Mouse (Mus musculus): Measurements from ENCODE around the gene Trip6. TPM values are rescaled to one million over a fixed set of nuclear protein-coding genes. Genes with fewer than 3 reads are reported as not detected.

Gene Trip6
- 11.6 and 17.5 TPM in 2 replicates for total RNA-seq (2014; rRNA removed)
- 10.3 and 10.9 TPM in 2 replicates for polyA plus RNA-seq (2015; fragmentation: Nextera tagmentation; extraction: Ambion mirVana)

DNA sequence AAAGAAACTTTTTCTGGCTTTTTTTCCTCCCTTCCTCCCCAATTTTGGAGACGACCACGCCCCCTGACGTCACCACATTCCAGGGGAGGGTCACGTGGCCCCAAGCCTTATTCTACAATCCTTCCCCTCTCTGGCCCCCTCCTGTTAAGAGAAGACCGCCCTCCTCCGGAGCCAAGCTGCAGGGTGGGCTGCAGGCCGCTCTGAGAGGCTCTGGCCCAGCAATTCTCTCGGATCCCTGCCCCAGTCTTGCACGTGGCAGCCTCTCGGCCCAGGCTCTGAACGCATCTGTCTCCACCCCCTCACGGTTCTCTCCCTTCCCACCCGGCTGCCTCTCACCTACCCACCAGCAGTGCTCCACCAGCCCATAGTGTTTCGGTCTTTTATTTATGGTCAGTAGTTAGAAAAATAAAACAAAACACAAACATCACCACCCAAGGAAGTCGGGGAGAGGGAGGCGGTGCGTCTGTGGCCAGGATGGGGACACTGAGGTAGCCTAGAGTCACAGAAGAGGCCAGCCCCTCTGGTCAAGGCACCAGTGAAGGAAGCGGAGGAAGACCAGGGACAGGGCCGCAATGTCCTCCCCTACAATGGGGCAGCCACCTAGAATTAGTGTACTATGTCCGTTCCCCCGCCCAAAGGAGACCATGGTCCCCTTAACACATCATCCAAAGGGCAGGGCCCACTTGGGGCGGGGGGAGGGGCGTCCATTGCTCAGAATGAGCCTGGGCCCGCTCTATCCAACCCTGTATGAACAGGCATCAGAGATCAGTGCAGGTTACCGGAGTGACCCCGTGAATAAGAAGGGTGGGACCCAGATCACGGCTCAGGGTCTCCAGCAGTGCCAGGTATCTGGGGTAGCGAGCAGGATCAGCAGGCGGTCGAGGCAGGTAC lies at the start of gene Trip6:
Gene Trip6, minus strand, starts transcription at position 212 of the 891 bp plus-strand sequence.
- peaks cover 24% of the 10 kb centered on the region for H3K36me3 ChIP-seq (ENCODE audit: insufficient read depth, low read length)
- H3K4me3 ChIP-seq (ENCODE audit: low read depth, low read length), result peak within 1 kb of the TSS; percentile 31
- peak within 1 kb of the TSS; percentile 51; the same call in 1 of the 2 replicates for H3K27ac ChIP-seq (ENCODE audit: low read depth, low read length)
- WGBS, result 19% methylated on average over 30 of the region's 30 CpGs
- peak; percentile 44 for TF ChIP-seq CTCF (IDR thresholded peaks at IDR 0.05)
- H3K4me2 ChIP-seq (ENCODE audit: low read depth, low read length, poor library complexity, severe bottlenecking), result peak within 1 kb of the TSS; percentile 55
- H3K4me1 ChIP-seq (ENCODE audit: insufficient read depth, low read length), result no peaks in the 10 kb centered on the region
- H3K9me3 ChIP-seq (ENCODE audit: low read length), result no peaks in the 10 kb centered on the region
- ATAC-seq (ENCODE audit: low FRiP score), result peak; percentile 85
- DNase-seq (ENCODE audit: low spot score), result peak; percentile 76
- no peaks in the 10 kb centered on the region for H3K27me3 ChIP-seq (ENCODE audit: insufficient read depth, low read length)
- peak within 1 kb of the TSS; percentile 51 for H3K9ac ChIP-seq (replicated peaks; ENCODE audit: low read length, poor library complexity, severe bottlenecking)

DNA sequence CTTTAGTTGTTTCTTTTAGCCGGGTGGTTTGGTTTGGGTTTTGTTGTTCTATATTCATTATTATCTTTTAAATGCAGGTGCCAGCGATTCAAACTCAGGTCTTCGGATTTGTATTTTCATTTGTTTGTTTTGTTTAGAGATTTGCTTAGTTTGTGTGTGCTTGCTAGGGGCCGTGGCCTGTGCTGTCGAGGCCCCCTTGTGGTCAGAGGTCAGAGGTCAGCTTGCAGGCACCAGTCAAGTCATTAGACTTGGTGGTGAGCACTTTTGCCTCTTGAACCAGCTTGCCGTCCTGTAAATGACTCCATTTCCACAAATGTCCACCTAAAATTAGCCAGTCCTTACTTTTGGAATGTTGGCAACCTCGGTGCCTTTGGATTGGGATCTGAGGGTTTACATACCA lies 44.2 kb upstream of the Trip6 start:
- H3K4me2 ChIP-seq (ENCODE audit: low read depth, low read length, poor library complexity, severe bottlenecking), result no peak overlapping the region
- H3K27me3 ChIP-seq (ENCODE audit: insufficient read depth, low read length), result no peaks in the 10 kb centered on the region
- WGBS, result 39% methylated on average over 7 of the region's 7 CpGs
- H3K4me3 ChIP-seq (ENCODE audit: low read depth, low read length), result no peak overlapping the region
- H3K4me1 ChIP-seq (ENCODE audit: insufficient read depth, low read length), result no peaks in the 10 kb centered on the region
- DNase-seq (ENCODE audit: low spot score) (no peak), ATAC-seq (ENCODE audit: low FRiP score) (no peak)
- 0 out of 2 replicates have a peak, but pooled peaks have one; percentile 4 for TF ChIP-seq CTCF (IDR thresholded peaks at IDR 0.05)
- 0 out of 2 replicates have a peak, but pooled peaks cover 8% of the 10 kb centered on the region for H3K36me3 ChIP-seq (ENCODE audit: insufficient read depth, low read length)
- no peak overlapping the region for H3K9ac ChIP-seq (replicated peaks; ENCODE audit: low read length, poor library complexity, severe bottlenecking)
- no peak overlapping the region for H3K27ac ChIP-seq (ENCODE audit: low read depth, low read length)
- no peaks in the 10 kb centered on the region for H3K9me3 ChIP-seq (ENCODE audit: low read length)

DNA sequence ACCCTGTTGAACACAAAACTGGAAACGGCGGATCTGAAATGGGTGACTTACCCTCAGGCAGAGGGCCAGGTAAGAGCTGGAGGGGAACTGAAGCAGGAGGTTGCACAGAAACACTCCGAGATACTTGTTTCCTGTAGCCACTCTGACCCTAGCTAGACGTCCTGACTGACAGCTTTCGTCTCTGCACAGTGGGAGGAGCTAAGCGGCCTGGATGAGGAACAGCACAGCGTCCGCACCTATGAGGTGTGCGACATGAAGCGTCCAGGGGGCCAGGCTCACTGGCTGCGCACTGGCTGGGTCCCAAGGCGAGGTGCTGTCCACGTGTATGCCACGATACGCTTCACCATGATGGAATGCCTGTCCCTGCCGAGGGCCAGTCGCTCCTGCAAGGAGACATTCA lies 39.9 kb upstream of the Trip6 start:
- Histone ChIP-seq H3K9ac (replicated peaks; ENCODE audit: low read length, poor library complexity, severe bottlenecking) (no peak overlapping the region), H3K4me3 (ENCODE audit: low read depth, low read length) (no peak overlapping the region), H3K27me3 (ENCODE audit: insufficient read depth, low read length) (peaks cover 16% of the 10 kb centered on the region), H3K4me1 (ENCODE audit: insufficient read depth, low read length) (peaks cover 4% of the 10 kb centered on the region), H3K27ac (ENCODE audit: low read depth, low read length) (no peak overlapping the region), H3K9me3 (ENCODE audit: low read length) (no peaks in the 10 kb centered on the region), H3K36me3 (ENCODE audit: insufficient read depth, low read length) (0 out of 2 replicates have a peak, but pooled peaks cover 8% of the 10 kb centered on the region), H3K4me2 (ENCODE audit: low read depth, low read length, poor library complexity, severe bottlenecking) (no peak overlapping the region)
- ATAC-seq (ENCODE audit: low FRiP score), result no peak
- WGBS, result 86% methylated on average over 17 of the region's 17 CpGs
- DNase-seq (ENCODE audit: low spot score), result no peak
- no peak for TF ChIP-seq CTCF (IDR thresholded peaks at IDR 0.05)

DNA sequence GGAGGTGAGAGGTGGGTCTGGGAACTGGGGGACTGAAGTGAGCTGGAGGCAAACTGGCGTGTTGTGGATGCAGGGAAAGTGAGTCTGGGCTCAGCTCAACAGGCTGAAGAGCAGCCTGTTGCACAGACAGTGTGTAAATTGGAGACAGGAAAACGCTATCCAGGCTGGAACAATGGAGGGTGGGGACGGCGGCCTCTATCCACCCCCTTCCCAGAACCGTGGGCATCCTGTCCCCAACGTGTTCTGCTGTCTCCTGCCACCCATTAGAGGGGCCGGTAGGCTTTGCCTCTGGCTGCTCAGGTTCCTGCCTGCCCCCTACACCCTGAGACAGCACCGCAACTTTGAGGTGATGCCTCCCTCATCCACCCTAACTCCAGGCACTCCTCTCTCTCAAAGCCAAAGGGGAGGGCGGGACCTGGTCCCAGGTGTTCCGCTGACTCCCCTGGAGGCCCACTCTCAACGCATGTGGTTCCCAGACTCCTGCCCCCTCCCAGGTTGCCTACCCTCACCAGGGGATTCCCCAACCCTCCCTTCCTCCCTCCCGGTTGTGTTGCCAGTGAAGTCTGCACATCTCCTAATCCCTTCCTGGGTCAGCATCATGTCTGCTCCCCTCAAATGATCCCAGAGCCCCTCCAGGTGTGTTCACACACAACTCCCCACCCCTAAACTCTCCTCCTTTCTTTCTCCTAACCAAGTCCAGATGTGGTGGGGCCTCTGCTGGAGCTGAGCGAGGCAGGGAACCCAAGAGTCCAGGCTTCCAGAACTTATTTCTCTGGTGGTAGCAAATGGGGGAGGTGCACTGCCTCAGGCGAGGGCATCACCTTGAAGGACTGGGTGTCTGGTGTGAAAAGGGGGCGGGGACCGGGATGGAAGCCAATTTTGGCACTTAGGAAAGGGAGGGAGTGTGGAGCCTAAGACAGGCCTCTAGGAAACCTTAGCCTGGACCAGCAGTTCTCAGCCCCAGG lies 38.1 kb upstream of the Trip6 start:
- 25% methylated on average over 16 of the region's 16 CpGs for WGBS
- H3K9ac ChIP-seq (replicated peaks; ENCODE audit: low read length, poor library complexity, severe bottlenecking), result no peak overlapping the region
- H3K4me2 ChIP-seq (ENCODE audit: low read depth, low read length, poor library complexity, severe bottlenecking), result peak overlapping the region; percentile 96
- H3K9me3 ChIP-seq (ENCODE audit: low read length), result no peaks in the 10 kb centered on the region
- ATAC-seq (ENCODE audit: low FRiP score), result no peak
- no peak for DNase-seq (ENCODE audit: low spot score)
- peaks cover 11% of the 10 kb centered on the region for H3K4me1 ChIP-seq (ENCODE audit: insufficient read depth, low read length)
- TF ChIP-seq CTCF (IDR thresholded peaks at IDR 0.05), result no peak
- H3K27ac ChIP-seq (ENCODE audit: low read depth, low read length), result no peak overlapping the region
- peaks cover 22% of the 10 kb centered on the region for H3K27me3 ChIP-seq (ENCODE audit: insufficient read depth, low read length)
- H3K36me3 ChIP-seq (ENCODE audit: insufficient read depth, low read length), result 0 out of 2 replicates have a peak, but pooled peaks cover 4% of the 10 kb centered on the region
- H3K4me3 ChIP-seq (ENCODE audit: low read depth, low read length), result 0 out of 2 replicates have a peak overlapping the region, but pooled peaks have one; percentile 6

DNA sequence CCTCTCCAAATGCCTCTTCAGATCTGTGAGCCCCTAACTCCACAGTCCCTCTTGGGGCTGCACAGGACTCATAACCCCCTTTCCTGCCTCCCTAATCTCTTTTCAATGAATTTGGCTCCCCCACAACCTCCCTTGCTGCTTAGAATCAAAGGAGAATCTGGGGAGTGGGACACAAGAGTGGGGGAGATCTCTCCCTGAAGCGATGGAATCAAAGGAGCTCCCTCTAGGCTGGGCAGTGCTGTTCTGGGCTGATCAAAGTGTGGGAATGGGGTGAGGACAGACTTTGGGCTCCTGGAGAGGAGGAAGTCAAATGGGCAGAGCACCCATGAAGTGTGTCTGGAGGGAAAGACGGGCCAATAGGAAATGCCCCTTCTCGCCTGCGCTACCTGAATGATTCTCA lies 37.2 kb upstream of the Trip6 start:
- 0 out of 2 replicates have a peak, but pooled peaks cover 4% of the 10 kb centered on the region for H3K36me3 ChIP-seq (ENCODE audit: insufficient read depth, low read length)
- 22% methylated on average over 4 of the region's 4 CpGs for WGBS
- H3K27ac ChIP-seq (ENCODE audit: low read depth, low read length), result 0 out of 2 replicates have a peak overlapping the region, but pooled peaks have one; percentile 26
- H3K4me1 ChIP-seq (ENCODE audit: insufficient read depth, low read length), result peaks cover 11% of the 10 kb centered on the region
- peak overlapping the region; percentile 96 for H3K4me2 ChIP-seq (ENCODE audit: low read depth, low read length, poor library complexity, severe bottlenecking)
- DNase-seq (ENCODE audit: low spot score) (no peak), ATAC-seq (ENCODE audit: low FRiP score) (no peak)
- H3K27me3 ChIP-seq (ENCODE audit: insufficient read depth, low read length), result peaks cover 22% of the 10 kb centered on the region
- no peaks in the 10 kb centered on the region for H3K9me3 ChIP-seq (ENCODE audit: low read length)
- H3K9ac ChIP-seq (replicated peaks; ENCODE audit: low read length, poor library complexity, severe bottlenecking), result no peak overlapping the region
- H3K4me3 ChIP-seq (ENCODE audit: low read depth, low read length), result peak overlapping the region; percentile 59
- TF ChIP-seq CTCF (IDR thresholded peaks at IDR 0.05), result no peak

Data from midbrain, postnatal 0 days (tissue).